ENCODE assay signal across 7 mouse cellular contexts in the genomic region with DNA sequence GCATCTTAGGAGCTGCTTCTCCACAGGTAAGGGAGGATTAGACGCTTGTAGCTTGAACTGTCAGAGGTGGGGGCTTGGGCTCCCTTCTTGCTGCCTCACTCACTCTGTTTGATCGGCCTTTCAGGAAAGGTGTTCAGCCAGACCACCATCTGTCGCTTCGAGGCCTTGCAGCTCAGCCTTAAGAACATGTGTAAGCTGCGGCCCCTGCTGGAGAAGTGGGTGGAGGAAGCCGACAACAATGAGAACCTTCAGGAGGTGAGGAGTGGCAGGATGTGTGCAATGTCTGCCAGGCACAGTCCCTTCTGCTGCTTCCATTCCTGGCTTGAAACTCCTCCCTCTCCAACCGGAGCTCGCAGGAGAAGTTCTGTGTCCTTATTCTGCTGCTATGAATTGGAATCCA. TPM values are rescaled to one million over a fixed set of nuclear protein-coding genes. Genes with fewer than 3 reads are reported as not detected.
DNase-seq lines count a peak whose midpoint lies in the region; ATAC-seq lines count a peak whose summit lies in the region.

No protein-coding gene starts in this region.

- DNase-seq in liver (peak; percentile 41), ZHBTc4 (ENCODE audit: low read depth, low spot score) (peak; percentile 68)
- DNase-seq in liver, embryonic 11.5 days (ENCODE audit: low spot score), result no peak
- no peak for DNase-seq in layer of hippocampus, adult 18-20 months (ENCODE audit: low spot score in 2 of 2)
- no peak for DNase-seq in ovary, adult 18-20 months (ENCODE audit: low spot score)

- no peak overlapping the region for H3K27ac ChIP-seq in liver, embryonic 11.5 days (ENCODE audit: low read depth, low read length)
- H3K27ac ChIP-seq in forebrain, embryonic 16.5 days (ENCODE audit: low read length), result no peak overlapping the region

- no peaks in the 10 kb centered on the region for H3K9me3 ChIP-seq in liver, embryonic 11.5 days (ENCODE audit: control insufficient read depth, low read length)
- no peaks in the 10 kb centered on the region for H3K9me3 ChIP-seq in forebrain, embryonic 16.5 days (ENCODE audit: control insufficient read depth, low read length)

- no peaks in the 10 kb centered on the region; the same call in 1 of the 2 replicates for H3K4me1 ChIP-seq in liver, embryonic 11.5 days (replicated peaks; ENCODE audit: control insufficient read depth, insufficient read depth, low read length)
- no peaks in the 10 kb centered on the region for H3K4me1 ChIP-seq in forebrain, embryonic 16.5 days (replicated peaks; ENCODE audit: control insufficient read depth, insufficient read depth, low read length)

- H3K27me3 ChIP-seq in liver, embryonic 11.5 days (replicated peaks; ENCODE audit: control insufficient read depth, insufficient read depth, low read length), result peaks cover 50% of the 10 kb centered on the region
- H3K27me3 ChIP-seq in forebrain, embryonic 16.5 days (replicated peaks; ENCODE audit: control insufficient read depth, insufficient read depth, low read length), result peaks cover 7% of the 10 kb centered on the region

- no peaks in the 10 kb centered on the region for H3K36me3 ChIP-seq in liver, embryonic 11.5 days (ENCODE audit: control insufficient read depth, insufficient read depth, low read length)
- H3K36me3 ChIP-seq in forebrain, embryonic 16.5 days (ENCODE audit: control insufficient read depth, insufficient read depth), result no peaks in the 10 kb centered on the region

- 33% methylated on average over 8 of the region's 8 CpGs for WGBS in liver, embryonic 11.5 days
- 19% methylated on average over 8 of the region's 8 CpGs for WGBS in forebrain, embryonic 16.5 days

- H3K9ac ChIP-seq in liver, embryonic 11.5 days (ENCODE audit: low read depth, low read length), result no peak overlapping the region
- no peak overlapping the region for H3K9ac ChIP-seq in forebrain, embryonic 16.5 days (replicated peaks; ENCODE audit: low read depth, low read length)

- H3K4me2 ChIP-seq in liver, embryonic 11.5 days, result no peak overlapping the region
- no peak overlapping the region for H3K4me2 ChIP-seq in forebrain, embryonic 16.5 days (ENCODE audit: low read length)

- H3K4me3 ChIP-seq in liver, embryonic 11.5 days (ENCODE audit: low read depth, low read length), result no peak overlapping the region
- H3K4me3 ChIP-seq in forebrain, embryonic 16.5 days (replicated peaks; ENCODE audit: low read length), result no peak overlapping the region

- ATAC-seq in liver, embryonic 11.5 days (replicated peaks; ENCODE audit: low FRiP score), result no peak
- peak; percentile 33; the same call in 1 of the 2 replicates for ATAC-seq in forebrain, embryonic 16.5 days
- peak; percentile 70 for ATAC-seq in megakaryocyte, adult 5-6 weeks (ENCODE audit: poor library complexity, severe bottlenecking)

RNA-seq across cellular contexts. Expression of a gene that starts 3.5 kb away (rescaled TPM):
- polyA plus RNA-seq in liver, embryonic 11.5 days (2014; fragmentation: Nextera tagmentation; extraction: Ambion mirVana), result not detected in 2 replicates
- not detected in 2 replicates for polyA plus RNA-seq in forebrain, embryonic 16.5 days (2015; fragmentation: Nextera tagmentation; extraction: Ambion mirVana)
- total RNA-seq in megakaryocyte, adult 5-6 weeks (2015), result 0.29 TPM in 1 of 2 replicates, not detected in the other
- total RNA-seq in megakaryocyte, adult 5-6 weeks (2017), result not detected in 2 replicates
- under 1 TPM; 0.22 to 0.23 TPM for total RNA-seq in layer of hippocampus, adult 18-20 months (2021)

RNA-seq across cellular contexts. Expression of a gene that starts 7.3 kb away (rescaled TPM):
- 37.3 and 41.2 TPM in 2 replicates for polyA plus RNA-seq in liver, embryonic 11.5 days (2014; fragmentation: Nextera tagmentation; extraction: Ambion mirVana)
- polyA plus RNA-seq in forebrain, embryonic 16.5 days (2015; fragmentation: Nextera tagmentation; extraction: Ambion mirVana), result 31.8 and 34.2 TPM in 2 replicates
- 64.7 and 72.2 TPM in 2 replicates for total RNA-seq in megakaryocyte, adult 5-6 weeks (2015)
- total RNA-seq in megakaryocyte, adult 5-6 weeks (2017), result 26.2 and 29.6 TPM in 2 replicates
- 1 to 10 TPM; 4.5 to 5.7 TPM for total RNA-seq in layer of hippocampus, adult 18-20 months (2021)

RNA-seq across cellular contexts. Expression of a gene that starts 7.6 kb away (rescaled TPM):
- 13.4 and 14.2 TPM in 2 replicates for polyA plus RNA-seq in liver, embryonic 11.5 days (2014; fragmentation: Nextera tagmentation; extraction: Ambion mirVana)
- 8.8 and 9.0 TPM in 2 replicates for polyA plus RNA-seq in forebrain, embryonic 16.5 days (2015; fragmentation: Nextera tagmentation; extraction: Ambion mirVana)
- total RNA-seq in megakaryocyte, adult 5-6 weeks (2015), result 3.3 and 4.0 TPM in 2 replicates
- total RNA-seq in megakaryocyte, adult 5-6 weeks (2017), result 4.0 and 5.7 TPM in 2 replicates
- 10 to 100 TPM in 1 of 2 experiments, 1 to 10 TPM in 1; 9.5 to 12.0 TPM for total RNA-seq in layer of hippocampus, adult 18-20 months (2021)

RNA-seq across cellular contexts. Expression of a gene that starts 23.7 kb away (rescaled TPM):
- polyA plus RNA-seq in liver, embryonic 11.5 days (2014; fragmentation: Nextera tagmentation; extraction: Ambion mirVana), result 0.69 TPM in 1 of 2 replicates, not detected in the other
- 1.4 and 1.7 TPM in 2 replicates for polyA plus RNA-seq in forebrain, embryonic 16.5 days (2015; fragmentation: Nextera tagmentation; extraction: Ambion mirVana)
- total RNA-seq in megakaryocyte, adult 5-6 weeks (2015), result not detected in 2 replicates
- not detected in 2 replicates for total RNA-seq in megakaryocyte, adult 5-6 weeks (2017)
- under 1 TPM; 0.41 to 0.79 TPM for total RNA-seq in layer of hippocampus, adult 18-20 months (2021)

RNA-seq across cellular contexts. Expression of a gene that starts 39.4 kb away (rescaled TPM):
- 72.3 and 73.7 TPM in 2 replicates for polyA plus RNA-seq in liver, embryonic 11.5 days (2014; fragmentation: Nextera tagmentation; extraction: Ambion mirVana)
- 0.14 TPM in 1 of 2 replicates, not detected in the other for polyA plus RNA-seq in forebrain, embryonic 16.5 days (2015; fragmentation: Nextera tagmentation; extraction: Ambion mirVana)
- 8.3 and 11.8 TPM in 2 replicates for total RNA-seq in megakaryocyte, adult 5-6 weeks (2015)
- 7.9 and 11.1 TPM in 2 replicates for total RNA-seq in megakaryocyte, adult 5-6 weeks (2017)
- total RNA-seq in layer of hippocampus, adult 18-20 months (2021), result under 1 TPM; 0.10 to 0.15 TPM

Comparison
In these comparisons a context has a peak if more than half of its experiments do, and no peak if none do; other contexts are left out.
1. DNase-seq: peak in liver (single experiment) and ZHBTc4 (single experiment); none in liver, embryonic 11.5 days (single experiment), layer of hippocampus, adult 18-20 months (0 of 2) and ovary, adult 18-20 months (single experiment).
2. RNA of a gene that starts 7.3 kb away (total RNA-seq): 26.2 to 72.2 TPM in megakaryocyte, adult 5-6 weeks; 4.5 to 5.7 TPM in layer of hippocampus, adult 18-20 months; every median in the first group is over 4 times any median in the second.